Mouse (Mus musculus) thymus, postnatal 10 days (tissue): ENCODE data around the gene Gm14434.
"Not testable (repeated sequence)": the region's sequence is repeated elsewhere in the genome, so short reads cannot be mapped to it uniquely, and the experiment has no call there.

Experiments
- DNase-seq, 2 experiments: peaks; one replicate each; pipeline ENCODE4 v3.0.0; 2021; ENCODE audit warnings: low spot score in 2 of 2

Gene Gm14434

GRCm38 (mm10) chr2:176486683-176487082 lies at the start of gene Gm14434:
Gm14434 (minus strand) TSS chr2:176486783.
- not testable (repeated sequence) for DNase-seq

GRCm38 (mm10) chr2:176520756-176521155 lies 34.2 kb upstream of the Gm14434 start, which contains the start of gene Zfp967:
Zfp967 (plus strand) TSS chr2:176521056.
- not testable (repeated sequence) for DNase-seq

GRCm38 (mm10) chr2:176423294-176423693 lies 63.3 kb downstream of the Gm14434 start, which contains the start of gene Gm14435:
Gm14435 (plus strand) TSS chr2:176423594.
- DNase-seq: not testable (repeated sequence)
